Mouse (Mus musculus): ENCODE data around the gene Gpr182. TPM values are rescaled to one million over a fixed set of nuclear protein-coding genes. Genes with fewer than 3 reads are reported as not detected.

Gpr182 gene
- polyA plus RNA-seq, 1 experiment from 2014 or later = 1.8 TPM

DNA sequence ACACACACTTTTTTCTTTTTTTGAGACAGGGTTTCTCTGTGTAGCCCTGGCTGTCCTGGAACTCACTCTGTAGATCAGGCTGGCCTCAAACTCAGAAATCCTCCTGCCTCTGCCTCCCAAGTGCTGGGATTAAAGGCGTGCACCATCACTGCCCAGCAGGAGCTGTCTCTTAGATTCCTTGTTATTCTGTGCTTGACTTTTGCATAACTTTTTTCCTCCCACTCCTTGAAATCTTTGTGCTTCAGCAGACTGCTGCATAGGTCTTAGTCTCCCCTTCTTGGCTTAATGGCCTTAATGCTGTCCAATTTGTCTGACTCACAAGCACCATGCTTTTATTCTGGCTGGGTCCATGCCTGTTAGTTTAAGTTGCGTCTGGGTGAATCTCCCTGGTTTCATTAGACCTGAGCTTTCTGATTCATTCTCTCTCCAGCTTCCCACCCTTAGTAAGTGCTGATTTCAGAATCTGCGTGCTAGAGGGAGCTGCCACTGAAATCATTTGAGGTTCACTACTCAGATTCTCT is 42.6 kb downstream of the Gpr182 start:
- no peaks in the 10 kb centered on the region for H3K27me3 ChIP-seq (replicated peaks)
- no peak overlapping the region for H3K9ac ChIP-seq
- H3K36me3 ChIP-seq = no peaks in the 10 kb centered on the region
- no peak overlapping the region for H3K27ac ChIP-seq
- no peak overlapping the region for H3K4me2 ChIP-seq (replicated peaks)
- WGBS = 85% methylated on average over 3 of the region's 3 CpGs
- peaks cover 5% of the 10 kb centered on the region; the same call in 1 of the 2 replicates for H3K4me1 ChIP-seq (replicated peaks)
- H3K4me3 ChIP-seq (replicated peaks) = no peak overlapping the region
- no peak for ATAC-seq
- no peaks in the 10 kb centered on the region for H3K9me3 ChIP-seq

DNA sequence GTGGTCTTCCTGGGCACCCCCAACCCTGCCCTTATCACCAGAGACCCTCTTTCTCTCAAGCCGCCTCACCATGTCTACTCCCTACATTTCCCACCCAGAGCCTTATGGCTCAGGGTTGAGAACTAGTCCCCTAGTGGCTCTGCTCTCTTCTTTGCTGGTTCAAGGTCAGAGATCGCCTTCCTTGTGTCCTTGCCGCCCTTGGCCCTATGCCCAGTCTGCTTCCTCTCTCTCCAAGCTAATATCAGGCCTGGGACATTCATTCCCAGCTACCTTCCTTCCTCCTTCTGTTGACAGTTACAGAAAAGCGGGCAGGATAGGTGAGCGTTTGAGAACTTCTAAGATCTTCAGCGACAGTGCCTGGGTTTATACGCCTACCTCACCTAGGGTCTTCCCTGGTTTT is 43.8 kb downstream of the Gpr182 start:
- no peak overlapping the region for H3K9ac ChIP-seq
- no peaks in the 10 kb centered on the region for H3K36me3 ChIP-seq
- H3K4me2 ChIP-seq (replicated peaks) = no peak overlapping the region
- no peaks in the 10 kb centered on the region for H3K9me3 ChIP-seq
- no peaks in the 10 kb centered on the region for H3K27me3 ChIP-seq (replicated peaks)
- 78% methylated on average over 7 of the region's 7 CpGs for WGBS
- ATAC-seq = no peak
- peaks cover 11% of the 10 kb centered on the region for H3K4me1 ChIP-seq (replicated peaks)
- H3K4me3 ChIP-seq (replicated peaks) = no peak overlapping the region
- H3K27ac ChIP-seq = no peak overlapping the region

DNA sequence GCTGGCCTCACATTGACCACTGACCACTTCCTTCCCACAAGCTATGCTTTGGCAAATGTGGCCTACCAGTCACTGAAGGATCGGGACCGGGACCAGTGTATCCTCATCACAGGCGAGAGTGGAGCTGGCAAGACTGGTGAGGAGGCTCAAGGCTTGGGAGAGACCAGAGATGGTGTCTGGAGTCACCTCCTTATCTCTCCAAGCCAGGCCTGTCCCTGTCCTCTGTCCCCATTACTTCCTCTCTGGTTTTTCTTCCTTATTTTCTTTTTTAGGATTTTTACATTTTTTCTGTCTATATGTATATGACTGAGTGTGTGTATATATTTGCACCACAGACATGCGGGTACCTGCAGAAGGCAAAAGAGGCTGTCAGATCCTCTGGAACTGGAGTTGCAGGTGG is 45.7 kb downstream of the Gpr182 start:
- no peak overlapping the region for H3K4me2 ChIP-seq (replicated peaks)
- H3K9me3 ChIP-seq = no peaks in the 10 kb centered on the region

DNA sequence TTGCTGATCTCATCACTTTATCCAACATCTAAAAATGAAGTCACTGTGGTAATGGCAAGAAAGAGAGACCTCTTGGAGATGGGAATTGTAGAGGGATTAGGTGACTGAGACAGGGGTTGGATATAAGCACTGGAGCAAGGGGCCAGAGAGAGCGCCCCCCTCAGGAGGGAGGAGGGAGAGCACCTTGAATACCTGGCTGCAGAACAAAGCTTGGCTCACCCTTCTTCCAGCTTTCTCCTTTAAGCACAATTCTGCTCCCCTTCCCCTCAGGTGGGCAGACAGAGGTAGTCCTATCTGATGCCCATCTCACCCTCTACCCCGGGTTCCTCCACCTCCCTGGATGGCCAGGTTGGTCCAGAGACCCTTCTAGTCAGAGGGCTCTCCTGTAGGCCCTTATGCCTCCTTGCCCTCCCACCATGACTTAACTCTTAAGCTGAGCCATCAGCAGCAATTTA is 46.7 kb downstream of the Gpr182 start, which contains the start of gene Myo1a:
TSS of gene Myo1a (plus strand) at position 405 of the 455 bp plus-strand sequence.
- peak within 1 kb of the TSS; percentile 62; the same call in 1 of the 2 replicates for H3K27ac ChIP-seq
- H3K9me3 ChIP-seq = no peaks in the 10 kb centered on the region
- no peak; the same call in 1 of the 2 replicates for ATAC-seq
- peak within 1 kb of the TSS; percentile 40 for H3K4me2 ChIP-seq (replicated peaks)
- peak within 1 kb of the TSS; percentile 29 for H3K4me3 ChIP-seq (replicated peaks)
- peaks cover 11% of the 10 kb centered on the region for H3K4me1 ChIP-seq (replicated peaks)
- 55% methylated on average over 2 of the region's 2 CpGs for WGBS
- H3K36me3 ChIP-seq = no peaks in the 10 kb centered on the region
- H3K27me3 ChIP-seq (replicated peaks) = no peaks in the 10 kb centered on the region
- no peak within 1 kb of the TSS for H3K9ac ChIP-seq

More for the DNA sequence above, 45.7 kb downstream of the Gpr182 start:
- Histone ChIP-seq H3K27ac (no peak overlapping the region), H3K9ac (no peak overlapping the region), H3K4me3 (replicated peaks) (no peak overlapping the region), H3K36me3 (no peaks in the 10 kb centered on the region), H3K4me1 (replicated peaks) (peaks cover 11% of the 10 kb centered on the region), H3K27me3 (replicated peaks) (no peaks in the 10 kb centered on the region)
- ATAC-seq = no peak
- WGBS = 93% methylated on average over 4 of the region's 4 CpGs

DNA sequence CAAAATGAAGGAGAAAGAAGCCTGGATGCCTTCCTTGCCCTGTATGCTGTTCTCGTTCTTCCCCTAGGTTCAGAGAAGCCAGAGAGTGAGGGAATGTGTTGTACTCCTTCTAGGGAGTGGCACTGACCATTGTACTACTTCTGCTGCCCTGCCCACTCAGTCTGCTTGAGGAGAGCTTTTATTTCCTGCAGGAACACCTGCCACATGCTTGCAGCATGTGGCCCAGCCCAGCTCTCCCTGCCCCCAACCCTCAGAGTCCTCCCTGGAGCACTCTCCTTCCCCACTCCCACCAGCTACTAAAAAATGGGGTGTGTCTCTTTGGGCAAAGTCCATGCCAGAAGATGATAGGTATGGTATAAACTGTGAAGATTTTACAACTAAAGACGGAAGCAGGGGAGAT is 47.2 kb downstream of the Gpr182 start:
- Histone ChIP-seq H3K4me2 (replicated peaks) (0 out of 2 replicates have a peak overlapping the region, but pooled peaks have one; percentile 40), H3K9ac (no peak overlapping the region), H3K27me3 (replicated peaks) (no peaks in the 10 kb centered on the region), H3K36me3 (no peaks in the 10 kb centered on the region), H3K4me1 (replicated peaks) (peaks cover 11% of the 10 kb centered on the region), H3K27ac (peak overlapping the region; percentile 62; the same call in 1 of the 2 replicates), H3K9me3 (no peaks in the 10 kb centered on the region), H3K4me3 (replicated peaks) (0 out of 2 replicates have a peak overlapping the region, but pooled peaks have one; percentile 29)
- peak; percentile 86 for ATAC-seq
- WGBS = 32% methylated on average over 2 of the region's 2 CpGs

GRCm38 (mm10) chr10:127703299-127703698 is 48.2 kb downstream of the Gpr182 start:
- Histone ChIP-seq H3K27me3 (replicated peaks) (no peaks in the 10 kb centered on the region), H3K9ac (no peak overlapping the region), H3K4me1 (replicated peaks) (peaks cover 11% of the 10 kb centered on the region), H3K4me2 (replicated peaks) (peak overlapping the region; percentile 29; the same call in 1 of the 2 replicates), H3K9me3 (no peaks in the 10 kb centered on the region), H3K27ac (peak overlapping the region; percentile 62; the same call in 1 of the 2 replicates), H3K4me3 (replicated peaks) (peak overlapping the region; percentile 29), H3K36me3 (no peaks in the 10 kb centered on the region)
- WGBS = 38% methylated on average over 4 of the region's 4 CpGs
- peak; percentile 75 for ATAC-seq

- Histone ChIP-seq H3K9me3 (no peaks in the 10 kb centered on the region), H3K4me1 (replicated peaks) (peaks cover 6% of the 10 kb centered on the region; the same call in 1 of the 2 replicates), H3K9ac (no peak overlapping the region), H3K27ac (no peak overlapping the region), H3K4me2 (replicated peaks) (no peak overlapping the region), H3K4me3 (replicated peaks) (no peak overlapping the region), H3K36me3 (peaks cover 20% of the 10 kb centered on the region; the same call in 1 of the 2 replicates), H3K27me3 (replicated peaks) (no peaks in the 10 kb centered on the region)
- 91% methylated on average over 7 of the region's 7 CpGs for WGBS
- no peak for ATAC-seq
These were observed 52.6 kb downstream of the Gpr182 start for GRCm38 (mm10) chr10:127698966-127699365.

Other genes starting within 250 kb of the Gpr182 start
- gene Ndufa4l2, start 236.8 kb downstream of the Gpr182 start, polyA plus RNA-seq (2015; fragmentation: Nextera tagmentation; extraction: Ambion mirVana) = 52.7 and 53.8 TPM in 2 replicates
- 147 and 149 TPM in 2 replicates for gene Shmt2, start 229.3 kb downstream of the Gpr182 start, polyA plus RNA-seq (2015; fragmentation: Nextera tagmentation; extraction: Ambion mirVana)
- 4.9 and 5.7 TPM in 2 replicates for gene Nxph4, start 217.2 kb downstream of the Gpr182 start, polyA plus RNA-seq (2015; fragmentation: Nextera tagmentation; extraction: Ambion mirVana)
- 67.2 and 77.1 TPM in 2 replicates for gene Lrp1, start 130.6 kb downstream of the Gpr182 start, polyA plus RNA-seq (2015; fragmentation: Nextera tagmentation; extraction: Ambion mirVana)
- 37.7 and 39.9 TPM in 2 replicates for gene Stat6, start 108.7 kb downstream of the Gpr182 start, polyA plus RNA-seq (2015; fragmentation: Nextera tagmentation; extraction: Ambion mirVana)
- gene Nemp1, start 84.8 kb downstream of the Gpr182 start, polyA plus RNA-seq (2015; fragmentation: Nextera tagmentation; extraction: Ambion mirVana) = 5.7 and 6.9 TPM in 2 replicates
- gene Nab2, start 83.2 kb downstream of the Gpr182 start, polyA plus RNA-seq (2015; fragmentation: Nextera tagmentation; extraction: Ambion mirVana) = 8.3 and 8.7 TPM in 2 replicates
- gene Myo1a, start 46.6 kb downstream of the Gpr182 start, polyA plus RNA-seq (2015; fragmentation: Nextera tagmentation; extraction: Ambion mirVana) = 33.8 and 36.7 TPM in 2 replicates
- gene Tac2, start 27.3 kb downstream of the Gpr182 start, polyA plus RNA-seq (2015; fragmentation: Nextera tagmentation; extraction: Ambion mirVana) = 2.3 and 4.1 TPM in 2 replicates
- 2.6 and 2.7 TPM in 2 replicates for gene Zbtb39, start 12.2 kb downstream of the Gpr182 start, polyA plus RNA-seq (2015; fragmentation: Nextera tagmentation; extraction: Ambion mirVana)
- gene Rdh1, start 8.0 kb upstream of the Gpr182 start, polyA plus RNA-seq (2015; fragmentation: Nextera tagmentation; extraction: Ambion mirVana) = 0.04 TPM in 1 of 2 replicates, not detected in the other
- 0.19 TPM in 1 of 2 replicates, not detected in the other for gene Rdh16f1, start 8.1 kb upstream of the Gpr182 start, polyA plus RNA-seq (2015; fragmentation: Nextera tagmentation; extraction: Ambion mirVana)
- gene Rdh9, start 24.7 kb upstream of the Gpr182 start, polyA plus RNA-seq (2015; fragmentation: Nextera tagmentation; extraction: Ambion mirVana) = 0.13 TPM in 1 of 2 replicates, not detected in the other
- gene Rdh16, start 49.4 kb upstream of the Gpr182 start, polyA plus RNA-seq (2015; fragmentation: Nextera tagmentation; extraction: Ambion mirVana) = not detected in 2 replicates
- gene Rdh19, start 98.2 kb upstream of the Gpr182 start, polyA plus RNA-seq (2015; fragmentation: Nextera tagmentation; extraction: Ambion mirVana) = not detected in 2 replicates
- gene Rdh16f2, start 114.7 kb upstream of the Gpr182 start, polyA plus RNA-seq (2015; fragmentation: Nextera tagmentation; extraction: Ambion mirVana) = 0.19 and 0.34 TPM in 2 replicates
- gene Rdh7, start 137.1 kb upstream of the Gpr182 start, polyA plus RNA-seq (2015; fragmentation: Nextera tagmentation; extraction: Ambion mirVana) = 0.35 and 0.63 TPM in 2 replicates
- 0.16 and 0.26 TPM in 2 replicates for gene Sdr9c7, start 146.8 kb upstream of the Gpr182 start, polyA plus RNA-seq (2015; fragmentation: Nextera tagmentation; extraction: Ambion mirVana)